Mouse (Mus musculus) MEL (cell line): ENCODE measurements around the gene Wnt5a. TPM values are rescaled to one million over a fixed set of nuclear protein-coding genes. Genes with fewer than 3 reads are reported as not detected.

Experiments
- DNase-seq: peaks from one replicate; pipeline ENCODE4 v3.0.0; 2011; ENCODE audit warnings: low read depth, low spot score
- H3K27ac ChIP-seq: 2 replicates; pipeline ENCODE4 v1.5.1; 2012; ENCODE audit warnings: low read depth, mild to moderate bottlenecking, control low read depth, low read length, moderate library complexity; ENCODE audit not compliant: control insufficient read depth
- H3K27me3 ChIP-seq, 2 experiments: fragments of 150-350 bp in 1 of 2; sonication (generic) in 1 of 2; 2 replicates each; pipeline ENCODE4 v1.6.1; 2012; ENCODE audit warnings: low read length in 2 of 2, mild to moderate bottlenecking in 2 of 2, improper control_type of control experiment in 1 of 2, moderate library complexity in 1 of 2; ENCODE audit not compliant: insufficient read depth in 2 of 2, control insufficient read depth in 1 of 2
- H3K36me3 ChIP-seq, 2 experiments: 2 replicates each; pipeline ENCODE4 v1.6.1; 2012 to 2014; ENCODE audit warnings: low read length in 2 of 2, improper control_type of control experiment in 1 of 2, inconsistent platforms in 1 of 2, mild to moderate bottlenecking in 1 of 2; ENCODE audit not compliant: insufficient read depth in 2 of 2, control insufficient read depth in 1 of 2
- H3K4me1 ChIP-seq, 2 experiments: fragments of 150-350 bp in 1 of 2; sonication (generic) in 1 of 2; 2 replicates each; pipeline ENCODE4 v1.6.1; 2012; ENCODE audit warnings: low read length in 2 of 2, improper control_type of control experiment in 1 of 2, mild to moderate bottlenecking in 1 of 2; ENCODE audit not compliant: insufficient read depth in 2 of 2, control insufficient read depth in 1 of 2
- H3K4me3 ChIP-seq, 2 experiments: fragments of 150-350 bp in 1 of 2; sonication (generic) in 1 of 2; 2 replicates each; pipeline ENCODE4 v1.5.1; 2012; ENCODE audit warnings: low read depth in 2 of 2, low read length in 2 of 2, mild to moderate bottlenecking in 2 of 2, moderate library complexity in 2 of 2, control low read depth in 1 of 2, improper control_type of control experiment in 1 of 2; ENCODE audit not compliant: control insufficient read depth in 1 of 2, insufficient read depth in 1 of 2
- H3K79me2 ChIP-seq: 2 replicates; pipeline ENCODE4 v1.6.1; 2012; ENCODE audit warnings: mild to moderate bottlenecking, low read length, moderate library complexity; ENCODE audit not compliant: control insufficient read depth, poor library complexity, insufficient read depth
- H3K9ac ChIP-seq: 2 replicates; pipeline ENCODE4 v1.6.1; 2012; ENCODE audit warnings: low read depth, mild to moderate bottlenecking, control low read depth, low read length, moderate library complexity; ENCODE audit not compliant: control insufficient read depth, poor library complexity, severe bottlenecking
- H3K9me3 ChIP-seq: fragments of 150-350 bp; sonication (generic); replicated peaks from 2 replicates; pipeline ENCODE4 v1.6.1; 2012; ENCODE audit warnings: mild to moderate bottlenecking, low read length, improper control_type of control experiment, moderate library complexity; ENCODE audit not compliant: insufficient read depth
- BHLHE40 ChIP-seq: IDR thresholded peaks from 2 replicates; pipeline ENCODE4 v1.6.1; 2012; ENCODE audit warnings: low read depth, mild to moderate bottlenecking, inconsistent platforms, low read length, improper control_type of control experiment, borderline replicate concordance
- CHD1 ChIP-seq: IDR thresholded peaks from 2 replicates; pipeline ENCODE4 v1.6.1; 2012; ENCODE audit warnings: low read depth, mild to moderate bottlenecking, inconsistent platforms, low read length, improper control_type of control experiment
- CHD2 ChIP-seq: IDR thresholded peaks from 2 replicates; pipeline ENCODE4 v1.6.1; 2011; ENCODE audit warnings: low read length, improper control_type of control experiment
- EP300 ChIP-seq, 2 experiments: IDR thresholded peaks; 2 replicates each; pipeline ENCODE4 v1.6.1; 2011; ENCODE audit warnings: improper control_type of control experiment in 2 of 2, low read length in 2 of 2, low read depth in 1 of 2, mild to moderate bottlenecking in 1 of 2
- ETS1 ChIP-seq: IDR thresholded peaks from 2 replicates; pipeline ENCODE4 v1.6.1; 2012; ENCODE audit warnings: low read depth, mild to moderate bottlenecking, inconsistent platforms, low read length, improper control_type of control experiment, moderate library complexity
- HCFC1 ChIP-seq: IDR thresholded peaks from 2 replicates; pipeline ENCODE4 v1.6.1; 2012; ENCODE audit warnings: low read depth, mild to moderate bottlenecking, inconsistent platforms, low read length, improper control_type of control experiment, moderate library complexity
- JUND ChIP-seq: IDR thresholded peaks from 2 replicates; pipeline ENCODE4 v1.6.1; 2011; ENCODE audit warnings: low read depth, mild to moderate bottlenecking, improper control_type of control experiment, low read length
- KAT2A ChIP-seq: conservative IDR thresholded peaks from 2 replicates; pipeline ENCODE4 v1.6.1; 2012; ENCODE audit warnings: low read depth, low read length, improper control_type of control experiment, inconsistent platforms
- MAX ChIP-seq: IDR thresholded peaks from 2 replicates; pipeline ENCODE4 v1.6.1; 2011; ENCODE audit warnings: low read length, improper control_type of control experiment
- MAZ ChIP-seq: IDR thresholded peaks from 2 replicates; pipeline ENCODE4 v1.6.1; 2012; ENCODE audit warnings: low read depth, mild to moderate bottlenecking, inconsistent platforms, low read length, improper control_type of control experiment
- MEF2A ChIP-seq: IDR thresholded peaks from 2 replicates; pipeline ENCODE4 v1.6.1; 2014; ENCODE audit warnings: low read depth, mild to moderate bottlenecking, inconsistent platforms, low read length, improper control_type of control experiment; ENCODE audit not compliant: poor library complexity, insufficient replicate concordance, severe bottlenecking; ENCODE audit errors: extremely low read depth
- MXI1 ChIP-seq: IDR thresholded peaks from 2 replicates; pipeline ENCODE4 v1.6.1; 2011; ENCODE audit warnings: mild to moderate bottlenecking, low read depth, low read length, improper control_type of control experiment
- MYB ChIP-seq: IDR thresholded peaks from 2 replicates; pipeline ENCODE4 v1.6.1; 2011; ENCODE audit warnings: mild to moderate bottlenecking, low read depth, low read length, improper control_type of control experiment
- MYC ChIP-seq: IDR thresholded peaks from 2 replicates; pipeline ENCODE4 v1.6.1; 2011; ENCODE audit warnings: low read depth, mild to moderate bottlenecking, low read length, improper control_type of control experiment, moderate library complexity
- NELFE ChIP-seq: IDR thresholded peaks from 2 replicates; pipeline ENCODE4 v1.6.1; 2011; ENCODE audit warnings: low read depth, low read length, improper control_type of control experiment
- POLR2A ChIP-seq, 2 experiments: IDR thresholded peaks; 2 replicates each; pipeline ENCODE4 v1.6.1; 2011 to 2012; ENCODE audit warnings: low read length in 2 of 2, mild to moderate bottlenecking in 2 of 2, control low read depth in 1 of 2, improper control_type of control experiment in 1 of 2, low read depth in 1 of 2, moderate library complexity in 1 of 2; ENCODE audit not compliant: control insufficient read depth in 1 of 2, insufficient read depth in 1 of 2, poor library complexity in 1 of 2
- POLR2AphosphoS2 ChIP-seq: IDR thresholded peaks from 2 replicates; pipeline ENCODE4 v1.6.1; 2011; ENCODE audit warnings: low read length, improper control_type of control experiment
- POLR2AphosphoS5 ChIP-seq: IDR thresholded peaks from 2 replicates; pipeline ENCODE4 v1.6.1; 2012; ENCODE audit warnings: low read depth, borderline replicate concordance, mild to moderate bottlenecking, inconsistent platforms, low read length, moderate library complexity, mixed read lengths
- TAL1 ChIP-seq: IDR thresholded peaks from 2 replicates; pipeline ENCODE4 v1.6.1; 2012; ENCODE audit warnings: mild to moderate bottlenecking, inconsistent platforms, low read length, moderate library complexity, mixed read lengths
- TBP ChIP-seq: IDR thresholded peaks from 2 replicates; pipeline ENCODE4 v1.8.0; 2011; ENCODE audit warnings: low read depth, low read length, improper control_type of control experiment
- TCF12 ChIP-seq: IDR thresholded peaks from 2 replicates; pipeline ENCODE4 v1.6.1; 2014; ENCODE audit warnings: low read depth, mild to moderate bottlenecking, inconsistent platforms, low read length, improper control_type of control experiment, moderate library complexity
- USF1 ChIP-seq: IDR thresholded peaks from 2 replicates; pipeline ENCODE4 v1.6.1; 2014; ENCODE audit warnings: low read depth, mild to moderate bottlenecking, inconsistent platforms, low read length, improper control_type of control experiment, moderate library complexity
- USF2 ChIP-seq, 2 experiments: IDR thresholded peaks; 2 replicates each; pipeline ENCODE4 v1.6.1; 2011 to 2012; ENCODE audit warnings: improper control_type of control experiment in 2 of 2, low read length in 2 of 2, borderline replicate concordance in 1 of 2, inconsistent platforms in 1 of 2, low read depth in 1 of 2, mild to moderate bottlenecking in 1 of 2; ENCODE audit not compliant: insufficient read depth in 1 of 2
- ZC3H11A ChIP-seq: IDR thresholded peaks from 2 replicates; pipeline ENCODE4 v1.6.1; 2012; ENCODE audit warnings: low read depth, mild to moderate bottlenecking, inconsistent platforms, low read length, improper control_type of control experiment
- ZKSCAN1 ChIP-seq: IDR thresholded peaks from 2 replicates; pipeline ENCODE4 v1.6.1; 2012; ENCODE audit warnings: low read depth, mild to moderate bottlenecking, inconsistent platforms, low read length, improper control_type of control experiment, moderate library complexity
- ZNF384 ChIP-seq: IDR thresholded peaks from 2 replicates; pipeline ENCODE4 v1.6.1; 2012; ENCODE audit warnings: low read depth, mild to moderate bottlenecking, inconsistent platforms, low read length, improper control_type of control experiment
- polyA plus RNA-seq, 2 experiments: library from polyadenylated mRNA; stranded (reverse) in 1 of 2; unstranded in 1 of 2; fragments of >175 nt in 1 of 2; fragments of >200 nt in 1 of 2; gene quantifications; 2 replicates each; pipeline versions ENCODE4 v1.2.1 to v1.2.4; 2012; ENCODE audit warnings: low replicate concordance in 2 of 2, low read depth in 1 of 2; ENCODE audit not compliant: insufficient read length in 2 of 2, insufficient read depth in 1 of 2, missing spikeins in 1 of 2
- total RNA-seq: library from RNA; depleted of rRNA; stranded (reverse); fragments of 300-350 nt; gene quantifications from 2 replicates; pipeline ENCODE4 v1.2.3, GENCODE M21; 2012

Wnt5a gene
- total and polyA plus RNA-seq, 3 experiments = not detected

- Histone ChIP-seq H3K9me3 (no peaks in the 10 kb centered on the region), H3K9ac (no peak overlapping the region), H3K79me2 (no peaks in the 10 kb centered on the region), H3K4me1 (no peaks in the 10 kb centered on the region), H3K27ac (no peak overlapping the region), H3K4me3 (no peak overlapping the region), H3K27me3 (no peaks in the 10 kb centered on the region), H3K36me3 (no peaks in the 10 kb centered on the region)
- TF ChIP-seq BHLHE40 (no peak), MYB (no peak), HCFC1 (no peak), JUND (no peak), TBP (no peak), NELFE (no peak), ZC3H11A (no peak), USF2 (IDR thresholded peaks at IDR 0.05; ENCODE audit: borderline replicate concordance in 1 of 2, insufficient read depth in 1 of 2, low read depth in 1 of 2, low read length in 2 of 2) (no peak), TCF12 (no peak), ETS1 (no peak), EP300 (IDR thresholded peaks at IDR 0.05; ENCODE audit: low read depth in 1 of 2, low read length in 2 of 2) (no peak), ZNF384 (no peak), POLR2AphosphoS5 (no peak)
- DNase-seq = no peak
Measured at GRCm38 (mm10) chr14:28469696-28470095, 34.9 kb upstream of the Wnt5a start.

DNA sequence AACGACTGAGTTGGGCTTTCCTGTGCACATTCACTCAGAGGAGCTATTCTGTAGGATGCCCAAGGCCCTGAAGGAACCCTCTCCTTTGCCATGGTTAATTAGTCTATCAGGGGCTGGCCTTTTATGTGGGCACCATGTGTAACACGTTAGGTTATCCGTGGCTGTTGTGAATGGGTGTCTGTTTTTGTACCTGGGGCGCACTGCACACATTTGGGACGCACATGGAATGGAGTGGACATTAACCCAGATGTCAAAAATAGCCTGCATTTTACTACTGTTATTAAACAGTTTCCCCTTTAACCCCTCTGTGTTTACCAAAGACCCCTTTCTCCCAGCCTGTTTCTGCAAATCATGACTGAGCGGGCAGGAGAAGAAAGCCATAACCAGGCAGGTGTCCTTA, 34.3 kb upstream of the Wnt5a start:
- H3K4me1 ChIP-seq = no peaks in the 10 kb centered on the region
- no peak overlapping the region for H3K27ac ChIP-seq
- no peaks in the 10 kb centered on the region for H3K36me3 ChIP-seq
- DNase-seq = no peak
- H3K27me3 ChIP-seq = no peaks in the 10 kb centered on the region
- H3K9ac ChIP-seq = no peak overlapping the region
- H3K9me3 ChIP-seq = no peaks in the 10 kb centered on the region
- TF ChIP-seq POLR2A (IDR thresholded peaks at IDR 0.05; ENCODE audit: control insufficient read depth in 1 of 2, insufficient read depth in 1 of 2, low read depth in 1 of 2, low read length in 2 of 2, poor library complexity in 1 of 2) (no peak), ETS1 (no peak), ZKSCAN1 (no peak), POLR2AphosphoS5 (no peak), MAX (no peak), POLR2AphosphoS2 (no peak), CHD1 (no peak), TBP (no peak), USF1 (no peak), MYC (no peak), KAT2A (no peak), MAZ (no peak), TAL1 (no peak), MYB (no peak), ZNF384 (no peak), MXI1 (no peak), CHD2 (no peak), ZC3H11A (no peak), MEF2A (no peak)
- no peak overlapping the region for H3K4me3 ChIP-seq
- H3K79me2 ChIP-seq = no peaks in the 10 kb centered on the region
